Mouse (Mus musculus) cerebellum, adult 2 months (tissue): Measurements from ENCODE around the gene Fry.

Experiments
- CTCF ChIP-seq: fragments of 200-500 bp; IDR thresholded peaks from 2 replicates; pipeline ENCODE4 v1.5.1; 2011; ENCODE audit warnings: low read depth, mild to moderate bottlenecking, control low read depth, low read length, moderate library complexity, borderline replicate concordance; ENCODE audit not compliant: insufficient read depth
- POLR2A ChIP-seq: fragments of 200-500 bp; IDR thresholded peaks from 2 replicates; pipeline ENCODE4 v1.6.1; 2011; ENCODE audit warnings: low read length, control low read depth, borderline replicate concordance; ENCODE audit not compliant: insufficient read depth

- TF ChIP-seq CTCF (no peak), POLR2A (no peak)
These were observed 147.5 kb downstream of the Fry start for GRCm38 (mm10) chr5:150265953-150266352.
